8 mouse cellular contexts compared by ENCODE assay signal in genomic region chr7:74354527-74355256, GRCm38 (mm10).
DNase-seq lines count a peak whose midpoint lies in the region; ATAC-seq and TF ChIP-seq lines count a peak whose summit lies in the region.

No protein-coding gene starts in this region.

- no peak overlapping the region for H3K27ac ChIP-seq in gastrocnemius, adult 2 months

- no peak overlapping the region for H3K4me3 ChIP-seq in gastrocnemius, adult 2 months

- peak; percentile 76 for ATAC-seq in granulocyte monocyte progenitor cell, adult 5-6 weeks (replicated peaks; ENCODE audit: poor library complexity, severe bottlenecking)

- DNase-seq in gastrocnemius, adult 2 months = no peak
- no peak for DNase-seq in gastrocnemius, adult 8-10 months (ENCODE audit: low spot score in 2 of 2)
- peak; percentile 60 for DNase-seq in 416B (ENCODE audit: low read depth)
- DNase-seq in cerebellum, postnatal 10 days = peak; percentile 76 to 89
- peak; percentile 50 to 57 for DNase-seq in layer of hippocampus, postnatal 10 days (ENCODE audit: low spot score in 2 of 2)
- peak; percentile 42 for DNase-seq in naive thymus-derived CD4-positive, alpha-beta T cell, adult 2 months (ENCODE audit: low read depth)
- no peak for DNase-seq in spleen, postnatal 36 days (ENCODE audit: low spot score in 2 of 2)

- TF ChIP-seq CTCF in gastrocnemius, adult 2 months (IDR thresholded peaks at IDR 0.05) = peak; percentile 81

- intact Hi-C loops in gastrocnemius, adult 2 months (cut with DNase I) = loop anchor here (1.0 to 10.0 kb wide), 2 partner anchors 240 to 700 kb away; no protein-coding TSS in a partner anchor

Comparison
In these comparisons a context has a peak if more than half of its experiments do, and no peak if none do; other contexts are left out.
1. DNase-seq: peak in 416B (single experiment), cerebellum, postnatal 10 days (2 of 2), layer of hippocampus, postnatal 10 days (2 of 2) and naive thymus-derived CD4-positive, alpha-beta T cell, adult 2 months (single experiment); none in gastrocnemius, adult 2 months (single experiment), gastrocnemius, adult 8-10 months (0 of 2) and spleen, postnatal 36 days (0 of 2).